Mouse (Mus musculus): Measurements from ENCODE around the gene Pitpnb. TPM values are rescaled to one million over a fixed set of nuclear protein-coding genes. Genes with fewer than 3 reads are reported as not detected.

The Pitpnb gene
- total RNA-seq, 2 experiments from 2014 or later: 78.6 to 82.7 TPM

GRCm38 (mm10) chr5:111422058-111422800 lies 91.7 kb downstream of the Pitpnb start:
- DNase-seq: no peak

- no peak for DNase-seq
Measured at GRCm38 (mm10) chr5:111423011-111423410, 92.4 kb downstream of the Pitpnb start.

GRCm38 (mm10) chr5:111423616-111424015 lies 93.1 kb downstream of the Pitpnb start:
- DNase-seq: no peak

- no peak for DNase-seq
Measured at GRCm38 (mm10) chr5:111425813-111426212, 95.2 kb downstream of the Pitpnb start.

GRCm38 (mm10) chr5:111426249-111426648 lies 95.7 kb downstream of the Pitpnb start:
- DNase-seq: no peak

GRCm38 (mm10) chr5:111428882-111429281 lies 98.3 kb downstream of the Pitpnb start:
- no peak for DNase-seq

GRCm38 (mm10) chr5:111429726-111430125 lies 99.2 kb downstream of the Pitpnb start:
- no peak for DNase-seq

- DNase-seq: no peak
Measured at GRCm38 (mm10) chr5:111431007-111431730, 100.6 kb downstream of the Pitpnb start.

- no peak for DNase-seq
Measured at GRCm38 (mm10) chr5:111432842-111433241, 102.3 kb downstream of the Pitpnb start.

GRCm38 (mm10) chr5:111434342-111434842 lies 103.8 kb downstream of the Pitpnb start:
- no peak for DNase-seq

GRCm38 (mm10) chr5:111436260-111436659 lies 105.7 kb downstream of the Pitpnb start:
- no peak for DNase-seq

GRCm38 (mm10) chr5:111437205-111437604 lies 106.6 kb downstream of the Pitpnb start:
- DNase-seq: no peak

Other genes starting within 250 kb of the Pitpnb start
- gene Mn1, start 86.6 kb downstream of the Pitpnb start, total RNA-seq (2021): 10 to 100 TPM; 34.2 to 38.1 TPM

Measured in layer of hippocampus, postnatal 36 days (tissue).